16 mouse cellular contexts compared by ENCODE assay signal in genomic region chr11:23772471-23772870, GRCm38 (mm10). TPM values are rescaled to one million over a fixed set of nuclear protein-coding genes. Genes with fewer than 3 reads are reported as not detected.
DNase-seq lines count a peak whose midpoint lies in the region; ATAC-seq and TF ChIP-seq lines count a peak whose summit lies in the region.
"Had no signal": no experiment of that assay in that cellular context is flagged by ENCODE, and none has a peak within 500 bp of the region (broad histone marks: within the 10 kb centered on the region; RNA-seq: fewer than 3 reads in every experiment).

No protein-coding gene starts in this region.

- 16% methylated on average over 1 of the region's 1 CpGs for WGBS in heart, embryonic 10.5 days
- WGBS in heart, embryonic 13.5 days = 24% methylated on average over 1 of the region's 1 CpGs
- WGBS in heart, postnatal 0 days = 18% methylated on average over 1 of the region's 1 CpGs

- peaks cover 5% of the 10 kb centered on the region; the same call in 1 of the 2 replicates for H3K4me1 ChIP-seq in heart, embryonic 10.5 days
- peaks cover 21% of the 10 kb centered on the region for H3K4me1 ChIP-seq in heart, embryonic 13.5 days
- peaks cover 4% of the 10 kb centered on the region; the same call in 1 of the 2 replicates for H3K4me1 ChIP-seq in heart, postnatal 0 days (ENCODE audit: control insufficient read depth, insufficient read depth)

- no peak overlapping the region for H3K27ac ChIP-seq in heart, embryonic 10.5 days
- peak overlapping the region; percentile 99 for H3K27ac ChIP-seq in heart, embryonic 13.5 days (replicated peaks)
- H3K27ac ChIP-seq in heart, postnatal 0 days (ENCODE audit: low read depth) = peak overlapping the region; percentile 18; the same call in 1 of the 2 replicates
- H3K27ac ChIP-seq: embryonic facial prominence, embryonic 15.5 days; forebrain, embryonic 15.5 days; hindbrain, embryonic 10.5 days; hindbrain, embryonic 14.5 days had no signal

- no peak overlapping the region for H3K9ac ChIP-seq in heart, embryonic 13.5 days
- no peak overlapping the region for H3K9ac ChIP-seq in heart, postnatal 0 days (replicated peaks; ENCODE audit: low read depth, low read length)
- H3K9ac ChIP-seq: embryonic facial prominence, embryonic 15.5 days; hindbrain, embryonic 14.5 days had no signal

- no peaks in the 10 kb centered on the region for H3K36me3 ChIP-seq in heart, embryonic 10.5 days
- H3K36me3 ChIP-seq in heart, embryonic 13.5 days = no peaks in the 10 kb centered on the region
- H3K36me3 ChIP-seq in heart, postnatal 0 days (replicated peaks; ENCODE audit: control insufficient read depth, insufficient read depth, low read length) = no peaks in the 10 kb centered on the region
- H3K36me3 ChIP-seq: embryonic facial prominence, embryonic 15.5 days; forebrain, embryonic 15.5 days; hindbrain, embryonic 10.5 days; kidney, embryonic 15.5 days had no signal

- H3K9me3 ChIP-seq in heart, embryonic 10.5 days = no peaks in the 10 kb centered on the region
- no peaks in the 10 kb centered on the region for H3K9me3 ChIP-seq in heart, embryonic 13.5 days
- H3K9me3 ChIP-seq in heart, postnatal 0 days (replicated peaks; ENCODE audit: control insufficient read depth, low read length) = no peaks in the 10 kb centered on the region
- H3K9me3 ChIP-seq: embryonic facial prominence, embryonic 15.5 days; forebrain, embryonic 15.5 days; kidney, embryonic 15.5 days had no signal

- ATAC-seq in heart, embryonic 13.5 days (ENCODE audit: extremely low read depth, insufficient number of reproducible peaks, low FRiP score, low TSS enrichment) = no peak
- ATAC-seq in heart, postnatal 0 days (ENCODE audit: insufficient read depth, low read depth) = no peak

- 0 out of 2 replicates have a peak overlapping the region, but pooled peaks have one; percentile 20 for H3K4me2 ChIP-seq in heart, embryonic 13.5 days
- H3K4me2 ChIP-seq in heart, postnatal 0 days (ENCODE audit: low read depth, low read length) = no peak overlapping the region

- no peak for TF ChIP-seq CTCF in heart, postnatal 0 days (IDR thresholded peaks at IDR 0.05; ENCODE audit: low read depth)

- TF ChIP-seq EP300 in heart, postnatal 0 days (IDR thresholded peaks at IDR 0.05; ENCODE audit: low read depth) = no peak

- H3K27me3 ChIP-seq in heart, embryonic 10.5 days (ENCODE audit: insufficient read depth, poor library complexity, severe bottlenecking) = no peaks in the 10 kb centered on the region
- no peaks in the 10 kb centered on the region for H3K27me3 ChIP-seq in heart, embryonic 13.5 days (replicated peaks)
- no peaks in the 10 kb centered on the region for H3K27me3 ChIP-seq in heart, postnatal 0 days (ENCODE audit: control insufficient read depth, insufficient read depth, low read length)
- H3K27me3 ChIP-seq: embryonic facial prominence, embryonic 15.5 days; forebrain, embryonic 15.5 days; kidney, embryonic 15.5 days had no signal

- peak; percentile 26 to 32 for DNase-seq in heart, adult 18-20 months
- no peak for DNase-seq in heart, embryonic 10.5 days (ENCODE audit: low spot score)
- no peak for DNase-seq in heart, postnatal 4 days
- DNase-seq in heart, postnatal 0 days (ENCODE audit: low spot score) = peak; percentile 22
- DNase-seq in gastrocnemius, postnatal 25 days = no peak
- no peak for DNase-seq in thymus, postnatal 0 days (ENCODE audit: low spot score)
- DNase-seq: adrenal gland, adult 2 months; adrenal gland, postnatal 25 days; cerebellum, adult 18-20 months; kidney, adult 2 months had no signal

- no peak overlapping the region for H3K4me3 ChIP-seq in heart, embryonic 10.5 days
- H3K4me3 ChIP-seq in heart, embryonic 13.5 days = no peak overlapping the region
- H3K4me3 ChIP-seq in heart, postnatal 0 days (ENCODE audit: low read depth, low read length) = no peak overlapping the region

RNA-seq across cellular contexts. Expression of gene Rel, which starts 1.7 kb away (rescaled TPM):
- total RNA-seq in heart, adult 18-20 months (2021) = 1 to 10 TPM; 5.7 to 7.7 TPM
- polyA plus RNA-seq in heart, embryonic 10.5 days (2016; fragmentation: Nextera tagmentation; extraction: Ambion mirVana) = 1.2 and 1.8 TPM in 2 replicates
- 1.3 and 1.4 TPM in 2 replicates for polyA plus RNA-seq in heart, embryonic 13.5 days (2015; fragmentation: Nextera tagmentation; extraction: Ambion mirVana)
- total RNA-seq in heart, postnatal 4 days (2021) = 10 to 100 TPM in 1 of 2 experiments, 1 to 10 TPM in 1; 9.9 to 10.6 TPM
- total RNA-seq in heart, postnatal 0 days (2014; rRNA removed; ENCODE audit: low replicate concordance) = 4.1 TPM in 2 replicates
- 2.1 and 2.2 TPM in 2 replicates for polyA plus RNA-seq in heart, postnatal 0 days (2015; fragmentation: Nextera tagmentation; extraction: Ambion mirVana)
- 1 to 10 TPM; 2.2 to 2.5 TPM for total RNA-seq in gastrocnemius, postnatal 25 days (2021)
- 3.0 and 3.2 TPM in 2 replicates for polyA plus RNA-seq in thymus, postnatal 0 days (2015; fragmentation: Nextera tagmentation; extraction: Ambion mirVana)

Comparison
In these comparisons a context has a peak if more than half of its experiments do, and no peak if none do; other contexts are left out.
1. DNase-seq: peak in heart, adult 18-20 months (2 of 2) and heart, postnatal 0 days (single experiment); none in heart, embryonic 10.5 days (single experiment), heart, postnatal 4 days (single experiment), gastrocnemius, postnatal 25 days (single experiment) and thymus, postnatal 0 days (single experiment).